Mouse (Mus musculus) adrenal gland, adult 2 months (tissue): ENCODE measurements around the gene 4930451I11Rik. TPM values are rescaled to one million over a fixed set of nuclear protein-coding genes. Genes with fewer than 3 reads are reported as not detected.

Experiments
- DNase-seq: peaks from one replicate; pipeline ENCODE4 v3.0.0; 2021
- long read RNA-seq: library from polyadenylated mRNA; stranded (forward); transcript quantifications from one replicate; pipeline ENCODE4 v2.0.0, GENCODE M21; 2021
- polyA plus RNA-seq: library from polyadenylated mRNA; depleted of rRNA; stranded (reverse); fragments of >200 nt; gene quantifications from 2 replicates; pipeline ENCODE4 v1.2.3, GENCODE M21; 2012; rRNA removed
- total RNA-seq, 2 experiments: library from RNA; stranded (reverse); gene quantifications; 2 replicates each; pipeline ENCODE4 v1.2.3; 2021

The 4930451I11Rik gene
- total RNA-seq = not detected
- not detected in 2 replicates for polyA plus RNA-seq
- long read RNA-seq = 0 reads

DNA sequence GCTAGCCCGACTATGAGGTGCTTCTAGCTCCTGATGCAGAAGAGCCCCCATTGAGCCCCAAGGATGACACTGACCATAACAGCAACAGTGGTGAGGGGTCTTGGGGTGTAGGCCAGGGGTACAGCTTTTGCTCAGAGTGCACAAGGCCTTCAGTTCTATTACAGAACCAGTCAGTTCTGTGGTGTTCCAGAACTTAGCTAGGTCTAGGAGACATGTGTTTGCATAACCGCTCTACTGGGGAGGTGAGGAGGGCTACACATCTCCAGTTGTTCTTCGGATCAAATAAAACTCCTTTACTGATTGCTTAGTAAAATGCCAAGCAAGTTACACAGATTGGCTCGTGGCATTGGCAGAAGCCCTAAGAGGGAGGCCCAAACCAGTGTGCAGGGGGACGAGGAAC lies at the start of gene 4930451I11Rik:
TSS of gene 4930451I11Rik (minus strand) at position 101 of the 400 bp plus-strand sequence.
- no peak for DNase-seq

DNA sequence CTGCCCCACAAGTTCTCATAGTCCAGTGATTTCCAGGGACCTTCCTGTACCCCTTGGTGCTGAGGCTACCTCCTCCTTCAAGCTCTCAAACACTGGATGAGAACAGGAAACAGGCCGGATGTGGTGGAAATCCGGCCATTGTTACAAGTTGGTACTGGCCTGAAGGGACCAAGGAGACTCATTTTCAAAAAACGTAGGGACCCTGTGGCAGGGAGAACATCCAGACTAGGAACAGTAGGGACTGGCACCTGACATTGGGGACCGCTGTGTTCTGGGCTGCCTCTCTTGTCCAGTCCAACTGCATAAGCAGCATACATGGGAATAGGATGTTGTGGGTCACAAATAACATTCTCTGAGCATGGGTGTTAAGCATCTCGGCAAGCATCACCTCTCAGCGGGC lies 49.6 kb upstream of the 4930451I11Rik start:
- peak; percentile 47 for DNase-seq

DNA sequence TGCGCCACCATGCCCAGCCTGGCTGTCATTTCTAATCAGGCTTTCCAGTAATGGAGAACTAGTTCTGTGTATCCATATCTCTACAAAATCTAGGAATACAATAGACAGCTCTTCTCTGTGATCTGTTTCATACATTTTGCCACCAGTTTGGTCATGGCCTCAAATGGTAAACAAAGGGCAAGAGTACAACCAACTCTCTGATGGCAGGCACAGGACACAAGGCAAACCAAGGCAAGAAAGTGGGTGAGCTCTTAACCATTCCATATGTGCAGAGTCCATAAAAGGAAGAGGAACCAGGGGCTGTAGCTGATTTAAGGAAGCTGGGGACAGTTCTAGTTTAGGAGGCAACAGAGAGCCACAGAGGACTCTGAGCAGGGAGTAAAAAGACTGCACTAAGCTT lies 45.8 kb upstream of the 4930451I11Rik start:
- DNase-seq = no peak

DNA sequence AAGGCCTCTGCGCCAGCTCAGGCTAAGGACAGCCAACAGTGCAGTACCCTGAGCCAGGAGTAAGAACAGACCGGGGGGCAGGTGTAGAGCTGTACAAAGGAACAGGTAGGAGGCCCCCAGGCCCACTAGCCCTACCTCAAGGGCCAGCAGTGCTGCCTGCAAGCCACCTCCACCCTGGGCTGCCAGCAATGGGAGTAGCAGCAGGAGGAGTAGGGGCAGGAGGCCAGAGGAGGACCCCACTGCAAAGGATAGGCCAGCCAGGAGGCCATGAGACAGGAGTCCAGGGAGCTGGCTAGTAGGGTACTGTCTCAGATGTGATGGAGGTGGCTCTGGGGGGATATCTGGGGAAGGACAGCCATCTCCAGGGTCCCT lies 39.1 kb upstream of the 4930451I11Rik start:
- DNase-seq = no peak

DNA sequence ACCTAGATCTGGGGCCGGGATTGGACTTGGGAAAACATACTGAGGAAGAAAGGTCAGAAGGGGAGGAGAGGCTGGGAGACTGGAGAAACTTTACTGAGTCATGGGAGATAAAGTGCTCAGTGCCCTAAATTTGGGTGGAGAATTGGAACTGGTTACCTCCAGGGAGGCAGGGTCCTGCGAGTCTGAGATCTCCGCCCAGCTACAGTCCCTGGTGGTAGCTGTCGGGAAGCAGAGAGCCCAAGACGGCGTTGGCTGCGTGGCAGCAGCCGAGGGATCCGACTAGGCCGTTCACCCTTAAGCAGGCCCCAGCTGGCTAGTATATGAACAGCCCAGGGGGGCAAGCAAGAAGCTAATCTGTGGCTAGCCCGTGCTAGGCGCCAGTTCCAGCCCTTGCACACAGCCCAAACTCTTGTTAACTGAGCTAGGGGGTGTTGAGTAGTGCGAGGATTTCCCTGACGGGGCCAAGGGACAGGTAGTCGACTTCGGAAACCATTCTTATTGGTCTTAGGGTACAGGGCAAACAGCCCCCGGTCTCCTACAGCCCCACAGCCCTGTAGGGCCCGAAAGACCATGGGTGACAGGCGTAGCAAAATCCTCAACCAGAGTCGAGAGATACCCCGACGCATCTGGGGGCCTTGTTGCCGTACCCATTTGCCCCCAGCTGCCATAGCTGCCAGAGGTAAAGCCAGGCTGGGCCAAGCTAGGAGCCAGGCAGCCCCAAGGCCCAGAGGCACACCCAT lies 38.5 kb upstream of the 4930451I11Rik start:
- DNase-seq = no peak

DNA sequence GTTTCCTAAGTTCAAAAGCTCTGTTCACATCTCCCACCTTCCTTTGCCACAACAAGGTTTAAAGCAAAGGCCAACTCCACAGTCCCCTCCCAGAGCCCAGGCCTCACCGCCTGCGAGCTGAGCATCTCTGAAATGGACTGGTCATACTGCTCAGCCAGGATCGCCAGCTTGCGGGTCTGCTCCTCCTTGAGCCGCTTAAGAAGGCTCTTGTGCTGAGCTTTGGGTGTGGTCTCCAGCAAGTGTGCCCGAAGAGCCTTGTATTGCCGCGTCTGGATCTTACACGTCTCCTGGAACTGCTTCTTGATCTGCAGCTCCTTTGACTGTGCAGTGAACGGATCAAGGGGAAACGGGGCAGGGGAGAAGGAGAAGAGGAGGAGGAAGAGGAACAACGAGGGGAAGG lies 36.6 kb upstream of the 4930451I11Rik start:
- no peak for DNase-seq

DNA sequence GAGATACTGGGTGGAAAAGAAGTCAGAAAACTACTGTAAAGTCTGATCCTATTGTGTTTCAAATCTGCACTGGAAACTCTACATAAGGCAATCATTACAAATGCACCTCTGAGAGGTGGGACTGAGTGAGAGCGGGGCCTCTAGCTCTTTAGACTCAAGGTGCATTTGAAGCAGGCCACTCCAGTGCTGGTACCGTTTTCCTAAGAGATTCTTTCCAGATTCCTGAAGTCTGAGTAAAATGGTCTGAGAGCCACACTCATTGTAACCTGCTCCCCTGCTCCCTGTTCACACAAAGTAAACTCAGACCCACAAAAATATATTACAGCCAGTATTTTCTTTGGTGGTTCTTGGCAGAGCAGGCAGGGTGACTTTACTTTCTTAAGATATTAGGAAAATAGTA lies 36.1 kb upstream of the 4930451I11Rik start:
- DNase-seq = no peak

DNA sequence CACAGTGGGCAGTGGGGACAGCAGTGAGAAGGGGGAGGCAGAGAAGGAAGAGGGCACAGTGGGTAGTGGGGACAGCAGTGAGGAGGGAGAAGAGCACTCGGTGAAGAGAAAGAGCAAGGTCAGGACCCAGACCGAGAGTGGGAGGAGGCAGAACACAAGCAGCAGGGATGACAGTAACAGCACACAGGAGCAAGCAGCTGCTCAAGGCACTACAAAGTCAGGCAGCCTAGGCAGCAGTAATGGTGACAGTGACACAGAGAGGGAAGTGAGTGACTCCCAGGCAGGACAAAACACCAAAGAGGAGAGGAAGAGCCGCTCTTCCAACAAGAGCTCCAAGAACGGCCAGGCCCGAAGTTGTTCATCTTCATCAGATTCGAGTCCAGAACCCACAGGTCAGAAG lies 32.4 kb upstream of the 4930451I11Rik start:
- DNase-seq = no peak

DNA sequence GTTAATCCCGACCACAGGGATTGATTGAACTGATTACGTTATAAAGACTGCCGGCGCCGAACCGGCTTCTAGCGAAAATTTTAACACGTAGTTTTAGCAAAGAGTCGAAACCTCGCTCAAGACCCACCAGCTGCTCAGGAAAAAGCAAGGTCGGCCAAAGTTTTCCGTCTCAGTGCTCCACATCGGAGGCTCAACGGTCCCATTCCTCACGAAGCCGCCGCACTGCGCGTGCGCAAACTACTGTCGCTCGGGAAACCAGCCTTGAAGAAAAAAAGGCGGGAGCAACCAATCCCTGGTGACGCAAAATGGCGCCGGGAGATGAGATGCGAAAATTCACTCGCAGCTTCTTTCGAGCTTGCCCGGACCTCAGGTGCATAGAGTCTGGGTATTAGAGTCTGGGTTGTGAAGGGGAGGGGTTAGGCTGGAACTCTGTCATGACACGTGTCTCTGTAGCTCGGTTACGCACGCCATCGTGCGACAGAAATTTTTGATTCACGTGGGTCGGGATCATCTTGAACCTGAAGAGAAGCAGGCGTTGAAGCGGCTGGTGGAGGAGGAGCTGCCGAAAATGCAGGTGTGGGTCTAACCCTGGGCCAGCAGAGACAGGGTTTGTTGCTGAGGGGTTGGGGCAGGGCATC lies 30.8 kb upstream of the 4930451I11Rik start, which contains the start of gene Ino80e:
TSS of gene Ino80e (minus strand) at position 231 of the 638 bp plus-strand sequence.
- DNase-seq = peak; percentile 94

DNA sequence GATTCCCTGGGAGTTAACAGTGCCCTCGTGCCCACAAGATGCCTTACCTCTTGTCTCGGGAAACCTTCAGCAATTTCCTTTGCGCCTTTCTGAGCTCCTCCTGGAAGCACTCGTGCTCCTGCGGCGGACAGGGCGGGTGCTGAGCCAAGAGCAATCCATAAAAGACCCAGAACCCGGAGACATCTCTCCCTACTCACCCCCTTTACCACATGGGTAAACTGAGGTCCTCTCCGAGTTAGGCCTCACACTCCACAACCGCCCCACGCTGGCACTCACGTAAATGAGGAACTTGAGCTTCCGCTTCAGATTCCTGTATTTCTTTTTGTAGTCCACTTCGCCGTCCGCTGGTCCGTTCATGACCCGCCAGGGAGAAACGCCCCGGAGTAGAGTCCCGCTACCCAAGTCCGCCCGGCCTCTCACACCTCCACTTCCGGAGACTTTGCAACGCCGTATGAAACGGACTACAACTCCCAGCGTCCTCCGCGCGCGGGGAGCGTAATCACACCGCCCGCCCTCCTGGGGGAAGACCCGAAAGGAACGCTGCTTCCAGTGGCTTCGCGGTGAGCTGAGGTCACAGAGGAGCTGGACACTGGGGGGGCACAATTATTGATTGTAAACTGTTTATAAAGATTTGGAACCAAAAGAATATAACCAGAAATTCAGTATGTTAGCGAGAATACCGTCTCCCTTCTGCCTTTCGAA lies 30.1 kb upstream of the 4930451I11Rik start, which contains the start of gene Hirip3:
TSS of gene Hirip3 (plus strand) at position 544 of the 702 bp plus-strand sequence.
- peak; percentile 98 for DNase-seq

DNA sequence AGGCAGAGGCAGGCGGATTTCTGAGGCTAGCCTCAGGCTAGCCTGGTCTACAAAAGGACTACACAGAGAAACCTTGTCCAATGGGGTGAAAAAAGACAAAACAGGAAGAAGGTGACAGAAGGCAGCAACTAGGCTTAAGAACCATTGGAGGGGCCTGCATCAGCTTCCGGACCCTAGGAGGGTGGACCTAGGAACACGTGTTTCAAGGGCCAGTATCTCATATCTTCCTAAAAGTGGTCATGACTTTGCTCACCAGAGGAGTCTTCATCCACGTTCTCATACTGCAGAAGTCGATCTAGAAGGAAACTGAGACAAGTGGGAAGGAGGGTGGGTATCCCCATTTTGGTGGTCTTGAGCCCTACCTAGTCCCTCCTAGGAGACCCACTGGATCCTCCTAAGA lies 29.5 kb upstream of the 4930451I11Rik start:
- no peak for DNase-seq

DNA sequence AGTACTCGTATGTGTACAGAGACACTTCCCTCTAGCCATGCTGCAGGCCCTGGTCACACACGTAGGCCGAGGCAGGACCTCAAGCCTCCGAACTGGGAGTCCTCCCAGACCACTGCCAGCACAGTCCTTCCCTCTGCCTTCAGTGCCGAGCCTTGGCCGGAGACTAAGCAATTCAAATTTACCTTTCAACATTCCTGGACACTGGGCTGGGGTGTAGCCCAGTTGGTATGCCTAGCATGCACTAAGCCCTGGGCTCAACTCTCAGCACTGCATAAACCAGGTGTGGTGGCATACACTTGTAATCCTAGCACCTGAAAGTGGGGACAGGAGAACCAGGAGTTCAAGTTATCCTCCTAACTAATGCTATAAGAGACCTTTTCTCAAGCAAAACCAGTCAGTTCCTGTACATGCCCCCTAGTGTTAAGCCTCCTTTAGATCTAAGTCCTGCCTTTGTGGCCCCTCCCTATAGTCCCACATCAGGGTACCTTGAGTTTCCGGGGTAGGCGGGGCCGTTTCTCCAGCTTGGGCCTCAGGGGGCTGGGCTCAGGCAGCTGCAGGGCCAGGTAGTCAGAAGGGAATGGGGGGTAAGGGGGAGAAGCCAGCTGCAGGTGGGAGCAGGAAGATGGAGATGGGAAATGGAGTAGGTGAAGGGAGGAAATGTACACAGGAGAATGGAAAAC lies 25.4 kb upstream of the 4930451I11Rik start:
- no peak for DNase-seq

DNA sequence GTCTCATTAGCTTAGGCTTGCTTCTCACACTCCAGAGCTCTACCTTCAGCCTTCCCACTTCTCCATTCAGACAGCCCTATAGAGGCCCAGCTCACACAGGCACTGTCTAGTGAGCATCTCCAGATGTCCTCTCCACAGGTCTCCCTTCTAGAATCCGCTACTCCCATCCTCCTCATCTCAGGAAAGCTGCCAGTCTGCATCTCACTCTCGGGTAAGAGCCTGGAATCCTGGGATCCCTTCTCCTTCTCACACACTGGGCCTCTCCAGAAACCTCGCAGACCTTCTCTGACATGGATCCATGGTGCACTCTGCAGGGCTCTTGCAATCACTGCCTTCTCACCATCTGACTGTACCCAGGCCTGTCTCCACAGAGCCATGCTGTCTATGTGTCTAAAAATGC lies 24.2 kb upstream of the 4930451I11Rik start:
- no peak for DNase-seq

DNA sequence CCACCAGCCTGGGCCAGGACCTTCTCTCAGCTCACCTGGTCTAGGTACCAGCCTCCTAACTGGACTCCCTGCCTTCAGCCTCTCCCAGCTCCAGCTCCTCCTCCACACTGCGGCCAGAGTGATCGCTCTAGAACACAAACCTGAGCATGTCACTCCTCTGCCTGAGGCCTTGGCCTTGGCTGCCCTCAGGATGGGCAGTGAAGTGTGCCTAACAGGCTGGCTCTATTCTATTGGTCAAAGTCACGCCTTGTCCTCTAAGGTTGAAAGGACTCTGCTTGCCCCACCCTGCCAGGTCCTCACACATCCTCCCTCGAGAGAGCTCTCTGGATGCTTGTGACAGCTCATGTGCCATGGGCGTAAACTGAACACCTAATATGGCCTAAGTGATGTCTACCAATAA lies 22.0 kb upstream of the 4930451I11Rik start:
- no peak for DNase-seq

DNA sequence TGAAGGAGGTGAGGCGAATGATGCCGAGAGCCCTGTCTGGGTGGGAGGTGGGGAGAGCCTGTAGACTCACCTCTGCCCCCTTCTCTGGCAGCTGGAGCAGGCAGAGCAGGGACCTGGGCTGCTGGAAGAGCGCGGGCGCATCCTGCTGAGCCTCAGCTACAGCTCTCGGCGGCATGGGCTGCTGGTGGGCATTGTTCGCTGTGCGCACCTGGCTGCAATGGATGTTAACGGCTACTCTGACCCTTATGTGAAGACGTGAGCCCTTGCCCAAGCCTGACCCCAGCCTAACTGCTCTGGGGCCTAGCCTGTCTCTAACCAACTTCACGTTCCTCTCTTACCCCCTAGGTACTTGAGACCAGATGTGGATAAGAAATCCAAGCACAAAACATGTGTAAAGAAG lies 19.8 kb upstream of the 4930451I11Rik start:
- DNase-seq = no peak

DNA sequence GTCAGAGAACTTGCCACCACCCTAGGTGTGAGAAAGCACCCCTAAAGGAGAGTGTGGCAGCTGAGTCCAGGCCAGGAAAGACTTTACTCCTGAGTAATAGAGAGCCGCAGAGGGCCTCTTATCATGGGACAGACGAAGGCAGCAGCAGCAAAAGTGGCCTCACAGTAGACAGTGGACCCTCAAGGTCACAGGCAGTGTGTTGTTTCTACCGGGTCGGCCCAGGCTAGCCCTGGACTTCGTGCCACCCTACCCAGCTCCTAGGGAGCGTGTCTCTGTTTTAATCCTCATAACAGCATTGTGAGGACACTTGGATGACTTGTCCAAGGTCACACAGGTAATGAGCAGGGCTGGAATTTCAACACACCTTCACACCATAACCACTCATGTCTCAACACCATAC lies 18.7 kb upstream of the 4930451I11Rik start:
- no peak for DNase-seq

DNA sequence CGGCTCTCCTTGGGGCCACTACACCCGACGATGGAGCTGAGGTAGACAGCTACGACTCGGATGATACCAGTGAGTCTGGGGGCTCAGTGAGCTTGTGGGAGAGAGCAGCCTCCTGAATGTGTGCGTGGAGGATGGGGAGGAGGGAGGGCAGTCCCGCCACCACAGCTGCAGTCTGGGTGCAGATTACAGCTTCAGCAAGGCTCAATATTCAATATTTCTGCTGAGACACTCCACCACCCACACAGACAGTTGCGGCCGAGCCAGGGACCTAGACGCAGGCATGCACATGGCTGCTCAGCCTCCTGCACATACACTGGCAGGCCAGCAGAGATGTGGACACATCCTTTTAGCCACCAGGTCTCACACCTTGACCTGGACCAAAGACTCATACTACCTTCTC lies 17.4 kb upstream of the 4930451I11Rik start:
- no peak for DNase-seq

DNA sequence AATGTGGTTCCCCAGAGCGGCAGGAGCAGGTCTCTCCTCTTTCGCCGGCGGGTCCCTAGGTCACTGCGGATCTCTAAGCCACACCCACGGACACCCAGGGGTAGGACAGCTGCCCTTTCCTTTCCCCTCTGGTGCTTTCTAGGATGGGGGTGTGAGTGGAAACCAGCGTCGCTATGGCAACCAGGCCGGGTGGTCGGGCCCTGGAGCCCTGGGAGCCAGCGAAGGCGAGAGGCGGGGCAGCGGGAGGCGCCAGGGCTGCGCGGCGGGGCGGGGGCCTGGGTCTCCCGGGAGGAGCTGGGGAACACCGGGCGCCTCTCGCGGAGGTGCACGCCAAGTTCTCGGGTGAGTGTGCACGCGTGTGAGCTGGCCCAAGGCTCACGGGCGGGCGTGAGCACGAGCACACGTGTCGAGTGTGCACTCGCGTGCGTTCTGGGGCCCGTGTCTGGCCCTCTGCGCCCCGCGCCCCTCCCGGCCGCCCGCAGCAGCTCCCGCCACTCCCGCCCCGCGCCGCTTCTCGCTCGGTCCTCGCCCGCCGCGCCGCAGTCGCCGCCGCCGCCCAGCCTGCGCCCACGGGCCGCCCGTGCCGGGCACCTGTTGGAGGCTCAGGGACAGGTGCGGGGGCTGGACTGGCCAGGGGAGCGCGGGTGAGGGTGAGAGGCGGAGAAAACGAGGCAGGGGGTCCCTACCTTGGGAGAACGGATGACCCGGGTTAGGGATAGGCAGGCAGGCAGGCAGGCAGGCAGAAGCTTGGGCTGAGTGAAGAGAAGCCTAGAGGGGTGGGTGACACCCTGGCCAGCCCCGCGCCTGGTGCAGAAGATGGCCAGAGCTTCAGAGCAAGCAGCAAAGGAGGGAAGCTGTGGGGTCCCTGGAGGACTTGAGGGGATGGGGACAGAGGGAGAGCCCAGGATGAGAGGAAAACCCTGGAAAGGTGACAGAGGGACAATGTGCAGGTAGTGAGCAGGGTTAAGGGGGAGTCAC lies 16.3 kb upstream of the 4930451I11Rik start:
- peak; percentile 37 for DNase-seq

DNA sequence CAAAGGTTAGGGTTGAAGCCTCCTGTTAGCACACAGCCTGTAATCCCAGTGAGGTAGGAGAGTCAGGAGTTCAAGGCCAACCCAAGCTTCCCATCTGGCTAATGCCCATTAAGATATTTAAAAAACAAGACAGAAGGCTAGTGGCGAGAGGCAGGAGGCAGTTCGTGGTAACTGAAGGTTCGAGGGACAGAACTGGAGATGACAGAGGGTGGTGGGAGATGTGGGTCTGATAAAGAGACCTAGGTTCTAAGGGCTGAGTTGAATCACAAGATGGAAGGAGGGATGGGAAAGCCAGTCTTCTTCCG lies 15.6 kb upstream of the 4930451I11Rik start, which contains the start of gene Doc2a:
TSS of gene Doc2a (plus strand) at position 301 of the 305 bp plus-strand sequence.
- DNase-seq = no peak

DNA sequence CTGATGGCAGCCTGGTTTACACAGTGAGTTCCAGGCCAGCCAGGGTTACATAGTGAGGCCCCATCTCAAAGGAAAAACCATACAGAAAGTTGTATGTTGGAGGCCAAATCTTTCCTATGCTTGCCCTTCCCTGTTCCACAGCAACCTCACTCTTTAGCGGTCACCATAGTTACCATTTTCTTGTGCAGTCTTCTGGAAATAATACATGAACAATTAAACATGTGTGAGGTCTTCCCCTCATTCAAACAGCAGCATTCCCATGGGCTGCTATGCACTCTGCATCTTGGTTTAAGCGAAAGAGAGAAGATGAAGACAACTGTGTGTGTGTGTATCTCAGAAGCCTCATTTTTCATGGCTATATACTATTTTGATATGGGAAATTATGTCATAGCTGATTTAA lies 14.1 kb upstream of the 4930451I11Rik start:
- no peak for DNase-seq

DNA sequence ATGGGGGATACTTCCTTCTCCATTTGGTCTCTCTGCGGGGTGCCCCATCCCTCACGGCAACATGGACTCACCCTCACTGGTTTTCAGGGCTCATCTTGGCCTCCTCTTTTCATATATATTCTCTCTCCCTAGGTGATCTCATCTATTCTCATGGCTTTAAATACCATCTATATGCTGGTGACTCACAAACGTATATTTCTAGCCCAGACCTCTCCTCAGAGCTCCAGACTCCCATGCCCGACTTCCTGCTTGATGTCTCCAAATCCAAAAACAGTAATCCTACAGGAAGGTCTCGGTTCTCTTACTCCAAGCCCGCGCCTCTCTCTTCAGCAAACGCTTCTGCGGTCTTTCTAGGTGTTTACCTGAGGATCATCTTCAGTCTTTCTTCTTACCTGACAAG lies 11.8 kb upstream of the 4930451I11Rik start:
- DNase-seq = no peak
